Mouse (Mus musculus) stomach, adult 2 months (tissue): ENCODE data around the gene Hoxd8. TPM values are rescaled to one million over a fixed set of nuclear protein-coding genes. Genes with fewer than 3 reads are reported as not detected.

Experiments used
- polyA plus RNA-seq: library from polyadenylated mRNA; depleted of rRNA; stranded (reverse); fragments of >200 nt; gene quantifications from 2 replicates; pipeline ENCODE4 v1.2.3, GENCODE M21; 2012; rRNA removed

Hoxd8 gene
- 1.1 and 1.8 TPM in 2 replicates for polyA plus RNA-seq

GRCm38 (mm10) chr2:74704393-74704998 is at the start of gene Hoxd8:
Hoxd8 (plus strand) TSS chr2:74704615.

GRCm38 (mm10) chr2:74659507-74660005 is 44.9 kb upstream of the Hoxd8 start, which contains the start of gene Evx2:
Evx2 (minus strand) TSS chr2:74659557.

GRCm38 (mm10) chr2:74667842-74668357 is 36.5 kb upstream of the Hoxd8 start, which contains the start of gene Hoxd13:
Hoxd13 (plus strand) TSS chr2:74668310.

GRCm38 (mm10) chr2:74674881-74675665 is 29.3 kb upstream of the Hoxd8 start, which contains the start of gene Hoxd12:
Hoxd12 (plus strand) TSS chr2:74675013.

GRCm38 (mm10) chr2:74678891-74679595 is 25.4 kb upstream of the Hoxd8 start, which contains the start of gene Hoxd11:
Hoxd11 (plus strand) TSS chr2:74679557.

DNA sequence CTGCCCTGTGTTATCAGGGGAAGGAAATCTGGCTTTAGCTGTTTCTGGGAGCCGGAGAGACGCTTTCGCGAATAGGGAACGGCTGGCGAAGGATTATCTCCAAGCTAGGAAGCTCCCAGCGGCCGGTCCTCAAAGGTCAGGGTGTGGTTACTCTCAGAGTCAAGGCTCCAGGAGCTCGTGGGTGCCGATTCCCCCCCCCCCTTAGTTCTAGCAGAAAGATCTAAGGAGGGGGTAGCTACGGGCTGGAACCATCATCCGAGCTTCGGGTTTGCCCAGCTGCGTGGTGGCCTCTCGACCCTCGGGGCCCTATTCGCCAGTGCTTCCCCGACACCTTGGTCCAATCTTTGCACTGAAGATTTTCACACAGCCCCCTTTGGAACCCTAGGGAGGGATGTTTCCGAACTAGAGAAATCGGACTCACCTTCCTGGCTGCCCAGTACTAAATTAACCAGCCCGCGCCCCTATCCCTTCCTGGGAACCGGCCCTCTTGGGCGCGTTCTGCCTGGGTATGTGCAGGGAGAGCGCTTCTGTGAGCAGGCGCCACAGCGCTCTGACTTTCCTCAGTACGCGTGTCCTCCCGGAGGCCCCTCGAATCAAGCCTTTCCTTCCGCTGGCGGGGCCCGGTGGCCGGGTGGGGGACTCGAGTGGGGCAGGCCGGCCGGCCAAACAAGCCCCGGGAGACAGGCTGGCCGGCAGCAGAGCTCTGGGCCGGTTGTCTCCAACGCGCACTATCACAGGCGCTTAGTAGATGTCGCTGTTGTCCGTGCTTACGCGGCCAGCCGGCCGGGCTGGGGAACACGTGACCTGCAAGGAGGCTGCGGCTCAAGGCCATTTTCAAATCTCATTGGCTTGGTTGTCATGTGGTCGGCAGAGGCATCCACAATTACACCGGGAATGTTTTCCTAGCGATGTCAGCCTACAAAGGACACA is 13.1 kb upstream of the Hoxd8 start, which contains the start of gene Hoxd10:
TSS of gene Hoxd10 (plus strand) at position 903 of the 930 bp plus-strand sequence.

GRCm38 (mm10) chr2:74697567-74698121 is 6.8 kb upstream of the Hoxd8 start, which contains the start of gene Hoxd9:
Hoxd9 (plus strand) TSS chr2:74697727.

GRCm38 (mm10) chr2:74711721-74712621 is 7.6 kb downstream of the Hoxd8 start, which contains the start of the genes Hoxd3 and Hoxd4:
Hoxd3 (plus strand) TSS chr2:74711927.
Hoxd4 (plus strand) TSS chr2:74711929.

GRCm38 (mm10) chr2:74726551-74726950 is 22.1 kb downstream of the Hoxd8 start, which contains the start of gene Gm28230:
Gm28230 (plus strand) TSS chr2:74726728.

Other genes with a start within 250 kb of the Hoxd8 start
- gene Lnpk, start 125.2 kb upstream of the Hoxd8 start, polyA plus RNA-seq: 1.2 and 2.8 TPM in 2 replicates
- gene Evx2, start 45.1 kb upstream of the Hoxd8 start, polyA plus RNA-seq: not detected in 2 replicates
- not detected in 2 replicates for gene Hoxd13, start 36.3 kb upstream of the Hoxd8 start, polyA plus RNA-seq
- not detected in 2 replicates for gene Hoxd12, start 29.6 kb upstream of the Hoxd8 start, polyA plus RNA-seq
- gene Hoxd11, start 25.1 kb upstream of the Hoxd8 start, polyA plus RNA-seq: not detected in 2 replicates
- not detected in 2 replicates for gene Hoxd10, start 12.7 kb upstream of the Hoxd8 start, polyA plus RNA-seq
- gene Hoxd9, start 6.9 kb upstream of the Hoxd8 start, polyA plus RNA-seq: 0.48 and 0.73 TPM in 2 replicates
- gene Hoxd3, start 7.3 kb downstream of the Hoxd8 start, polyA plus RNA-seq: 0.61 and 0.75 TPM in 2 replicates
- 2.4 and 3.5 TPM in 2 replicates for gene Hoxd4, start 7.3 kb downstream of the Hoxd8 start, polyA plus RNA-seq
- gene Gm28230, start 22.1 kb downstream of the Hoxd8 start, polyA plus RNA-seq: 0.24 and 0.62 TPM in 2 replicates
- gene Hoxd1, start 58.4 kb downstream of the Hoxd8 start, polyA plus RNA-seq: not detected in 2 replicates
- gene Mtx2, start 121.2 kb downstream of the Hoxd8 start, polyA plus RNA-seq: 27.2 and 76.7 TPM in 2 replicates